Mouse (Mus musculus) embryonic facial prominence, embryonic 15.5 days (tissue): ENCODE results near the gene Ypel2. TPM values are rescaled to one million over a fixed set of nuclear protein-coding genes. Genes with fewer than 3 reads are reported as not detected.
"Not testable (repeated sequence)": the region's sequence is repeated elsewhere in the genome, so short reads cannot be mapped to it uniquely, and the experiment has no call there.

ENCODE experiments used
- ATAC-seq: fragments of 200-750 bp; cut with Nextera tagmentation; 2 replicates; pipeline ENCODE4 v1.8.0; 2017; ENCODE audit warnings: low read depth, moderate TSS enrichment; ENCODE audit not compliant: insufficient number of reproducible peaks, low FRiP score, low TSS enrichment
- H3K27ac ChIP-seq: fragments of 300-500 bp; sonication (generic); replicated peaks from 2 replicates; pipeline ENCODE4 v1.5.1; 2015; ENCODE audit warnings: mild to moderate bottlenecking, inconsistent platforms
- H3K27me3 ChIP-seq: fragments of 300-500 bp; sonication (generic); 2 replicates; pipeline ENCODE4 v1.6.1; 2015; ENCODE audit warnings: inconsistent platforms
- H3K36me3 ChIP-seq: fragments of 300-500 bp; sonication (generic); 2 replicates; pipeline ENCODE4 v1.6.1; 2015; ENCODE audit warnings: mild to moderate bottlenecking, inconsistent platforms
- H3K4me1 ChIP-seq: fragments of 300-500 bp; sonication (generic); 2 replicates; pipeline ENCODE4 v1.6.1; 2015; ENCODE audit warnings: inconsistent platforms
- H3K4me2 ChIP-seq: fragments of 300-500 bp; sonication (generic); replicated peaks from 2 replicates; pipeline ENCODE4 v1.6.1; 2015; ENCODE audit warnings: mild to moderate bottlenecking, inconsistent platforms
- H3K4me3 ChIP-seq: fragments of 300-500 bp; sonication (generic); replicated peaks from 2 replicates; pipeline ENCODE4 v1.5.1; 2015; ENCODE audit warnings: mild to moderate bottlenecking, inconsistent platforms
- H3K9ac ChIP-seq: fragments of 300-500 bp; sonication (generic); 2 replicates; pipeline ENCODE4 v1.6.1; 2015; ENCODE audit warnings: inconsistent platforms
- H3K9me3 ChIP-seq: fragments of 300-500 bp; sonication (generic); replicated peaks from 2 replicates; pipeline ENCODE4 v1.6.1; 2016; ENCODE audit warnings: inconsistent platforms
- WGBS: fragments of 180-500 bp; shearing (Covaris S2); methylation state at CpG from one replicate; pipeline ENCODE4 v1.1.7; 2015; 5-methylcytosine and 5-hydroxymethylcytosine counted together
- polyA plus RNA-seq: library from polyadenylated mRNA; unstranded; fragments of >200 nt; fragmentation: Nextera tagmentation; extraction: Ambion mirVana; gene quantifications from 2 replicates; pipeline ENCODE4 v1.2.1, GENCODE M21; 2015

Ypel2 gene
- 8.0 and 8.8 TPM in 2 replicates for polyA plus RNA-seq

GRCm38 (mm10) chr11:86993041-86994037 is at the start of gene Ypel2:
Gene Ypel2, minus strand, starts transcription at chr11:86993707.
- peaks cover 33% of the 10 kb centered on the region for H3K4me1 ChIP-seq
- no peaks in the 10 kb centered on the region for H3K9me3 ChIP-seq
- H3K9ac ChIP-seq, result peak within 1 kb of the TSS; percentile 75
- H3K27ac ChIP-seq, result peak within 1 kb of the TSS; percentile 94
- H3K27me3 ChIP-seq, result no peaks in the 10 kb centered on the region
- WGBS, result under 1% methylated on average over 96 of the region's 96 CpGs
- H3K4me3 ChIP-seq, result peak within 1 kb of the TSS; percentile 99
- H3K4me2 ChIP-seq, result peak within 1 kb of the TSS; percentile 82
- H3K36me3 ChIP-seq, result no peaks in the 10 kb centered on the region
- ATAC-seq, result peak; percentile 100

GRCm38 (mm10) chr11:87043052-87043451 is 49.5 kb upstream of the Ypel2 start:
- no peaks in the 10 kb centered on the region for H3K9me3 ChIP-seq
- ATAC-seq, result no peak
- H3K4me2 ChIP-seq, result no peak overlapping the region
- H3K4me3 ChIP-seq, result no peak overlapping the region
- H3K4me1 ChIP-seq, result no peaks in the 10 kb centered on the region
- H3K9ac ChIP-seq, result no peak overlapping the region
- 80% methylated on average over 3 of the region's 3 CpGs for WGBS
- H3K36me3 ChIP-seq, result peaks cover 4% of the 10 kb centered on the region; the same call in 1 of the 2 replicates
- no peak overlapping the region for H3K27ac ChIP-seq
- no peaks in the 10 kb centered on the region for H3K27me3 ChIP-seq

- no peaks in the 10 kb centered on the region for H3K4me1 ChIP-seq
- no peak for ATAC-seq
- H3K4me2 ChIP-seq, result no peak overlapping the region
- H3K9me3 ChIP-seq, result no peaks in the 10 kb centered on the region
- 87% methylated on average over 9 of the region's 9 CpGs for WGBS
- no peaks in the 10 kb centered on the region for H3K36me3 ChIP-seq
- H3K27ac ChIP-seq, result no peak overlapping the region
- H3K27me3 ChIP-seq, result no peaks in the 10 kb centered on the region
- H3K4me3 ChIP-seq, result no peak overlapping the region
- H3K9ac ChIP-seq, result no peak overlapping the region
These were observed 45.9 kb upstream of the Ypel2 start for GRCm38 (mm10) chr11:87039307-87039963.

- no peaks in the 10 kb centered on the region for H3K36me3 ChIP-seq
- no peak overlapping the region for H3K9ac ChIP-seq
- no peak for ATAC-seq
- no peaks in the 10 kb centered on the region for H3K4me1 ChIP-seq
- no peaks in the 10 kb centered on the region for H3K27me3 ChIP-seq
- H3K4me2 ChIP-seq, result no peak overlapping the region
- H3K27ac ChIP-seq, result no peak overlapping the region
- H3K9me3 ChIP-seq, result no peaks in the 10 kb centered on the region
- 59% methylated on average over 4 of the region's 4 CpGs for WGBS
- H3K4me3 ChIP-seq, result no peak overlapping the region
These were observed 42.7 kb upstream of the Ypel2 start for GRCm38 (mm10) chr11:87036180-87036579.

GRCm38 (mm10) chr11:87028212-87028611 is 34.7 kb upstream of the Ypel2 start:
- no peak overlapping the region for H3K27ac ChIP-seq
- H3K4me3 ChIP-seq, result no peak overlapping the region
- no peak for ATAC-seq
- H3K4me2 ChIP-seq, result no peak overlapping the region
- H3K4me1 ChIP-seq, result no peaks in the 10 kb centered on the region
- no peak overlapping the region for H3K9ac ChIP-seq
- 88% methylated on average over 3 of the region's 3 CpGs for WGBS
- H3K9me3 ChIP-seq, result no peaks in the 10 kb centered on the region
- no peaks in the 10 kb centered on the region for H3K27me3 ChIP-seq
- no peaks in the 10 kb centered on the region for H3K36me3 ChIP-seq

GRCm38 (mm10) chr11:87026096-87026875 is 32.8 kb upstream of the Ypel2 start:
- Histone ChIP-seq H3K27ac (peak overlapping the region; percentile 48; the same call in 1 of the 2 replicates), H3K4me2 (no peak overlapping the region), H3K9me3 (no peaks in the 10 kb centered on the region), H3K9ac (no peak overlapping the region), H3K27me3 (no peaks in the 10 kb centered on the region), H3K36me3 (no peaks in the 10 kb centered on the region), H3K4me1 (no peaks in the 10 kb centered on the region), H3K4me3 (no peak overlapping the region)
- no peak for ATAC-seq
- WGBS, result 70% methylated on average over 9 of the region's 9 CpGs

- ATAC-seq, result no peak
- no peak overlapping the region for H3K4me3 ChIP-seq
These were observed 31.8 kb upstream of the Ypel2 start for GRCm38 (mm10) chr11:87025351-87025750.

GRCm38 (mm10) chr11:87023240-87023639 is 29.7 kb upstream of the Ypel2 start:
- not testable (repeated sequence) for H3K27ac ChIP-seq, ATAC-seq, H3K4me1 ChIP-seq, H3K9ac ChIP-seq, H3K4me2 ChIP-seq, H3K9me3 ChIP-seq, H3K36me3 ChIP-seq, H3K27me3 ChIP-seq, H3K4me3 ChIP-seq
- 63% methylated on average over 8 of the region's 8 CpGs for WGBS

More at GRCm38 (mm10) chr11:87025351-87025750, 31.8 kb upstream of the Ypel2 start:
- H3K9me3 ChIP-seq, result no peaks in the 10 kb centered on the region
- H3K4me2 ChIP-seq, result no peak overlapping the region
- no peaks in the 10 kb centered on the region for H3K4me1 ChIP-seq
- WGBS, result 59% methylated on average over 3 of the region's 3 CpGs
- H3K36me3 ChIP-seq, result no peaks in the 10 kb centered on the region
- no peak overlapping the region for H3K9ac ChIP-seq
- no peaks in the 10 kb centered on the region for H3K27me3 ChIP-seq
- no peak overlapping the region for H3K27ac ChIP-seq

GRCm38 (mm10) chr11:87022765-87023164 is 29.3 kb upstream of the Ypel2 start:
- Histone ChIP-seq H3K27ac (no peak overlapping the region), H3K4me3 (no peak overlapping the region), H3K9me3 (no peaks in the 10 kb centered on the region), H3K27me3 (no peaks in the 10 kb centered on the region), H3K36me3 (no peaks in the 10 kb centered on the region), H3K4me2 (no peak overlapping the region), H3K9ac (no peak overlapping the region), H3K4me1 (no peaks in the 10 kb centered on the region)
- WGBS, result 78% methylated on average over 4 of the region's 4 CpGs
- ATAC-seq, result no peak

GRCm38 (mm10) chr11:87021551-87021950 is 28.0 kb upstream of the Ypel2 start:
- H3K9ac ChIP-seq, result no peak overlapping the region
- H3K4me2 ChIP-seq, result no peak overlapping the region
- no peak for ATAC-seq
- no peaks in the 10 kb centered on the region for H3K9me3 ChIP-seq
- H3K36me3 ChIP-seq, result no peaks in the 10 kb centered on the region
- H3K27me3 ChIP-seq, result no peaks in the 10 kb centered on the region
- H3K4me1 ChIP-seq, result no peaks in the 10 kb centered on the region
- H3K27ac ChIP-seq, result no peak overlapping the region
- H3K4me3 ChIP-seq, result no peak overlapping the region

- H3K27me3 ChIP-seq, result no peaks in the 10 kb centered on the region
- no peaks in the 10 kb centered on the region for H3K9me3 ChIP-seq
- H3K4me1 ChIP-seq, result no peaks in the 10 kb centered on the region
- no peak overlapping the region for H3K9ac ChIP-seq
- no peak for ATAC-seq
- WGBS, result 84% methylated on average over 5 of the region's 5 CpGs
- H3K4me2 ChIP-seq, result no peak overlapping the region
- H3K36me3 ChIP-seq, result no peaks in the 10 kb centered on the region
- H3K4me3 ChIP-seq, result no peak overlapping the region
- no peak overlapping the region for H3K27ac ChIP-seq
These were observed 26.9 kb upstream of the Ypel2 start for GRCm38 (mm10) chr11:87020449-87020848.
